Comparison of ENCODE assay signal across 9 mouse cellular contexts in genomic region chr16:5898330-5898729, GRCm38 (mm10). TPM values are rescaled to one million over a fixed set of nuclear protein-coding genes. Genes with fewer than 3 reads are reported as not detected.
DNase-seq lines count a peak whose midpoint lies in the region; ATAC-seq and TF ChIP-seq lines count a peak whose summit lies in the region.
"Had no signal": no experiment of that assay in that cellular context is flagged by ENCODE, and none has a peak within 500 bp of the region (broad histone marks: within the 10 kb centered on the region; RNA-seq: fewer than 3 reads in every experiment).

No protein-coding gene starts in this region.

- no peaks in the 10 kb centered on the region for H3K9me3 ChIP-seq in forebrain, postnatal 0 days (ENCODE audit: low read length)
- H3K9me3 ChIP-seq in forebrain, embryonic 10.5 days = no peaks in the 10 kb centered on the region
- H3K9me3 ChIP-seq: embryonic facial prominence, embryonic 15.5 days; stomach, embryonic 15.5 days had no signal

- no peaks in the 10 kb centered on the region for H3K4me1 ChIP-seq in forebrain, postnatal 0 days (ENCODE audit: insufficient read depth)
- no peaks in the 10 kb centered on the region for H3K4me1 ChIP-seq in forebrain, embryonic 10.5 days
- H3K4me1 ChIP-seq: embryonic facial prominence, embryonic 15.5 days; stomach, embryonic 15.5 days had no signal

- no peak overlapping the region for H3K9ac ChIP-seq in forebrain, postnatal 0 days
- H3K9ac ChIP-seq: embryonic facial prominence, embryonic 15.5 days; stomach, embryonic 15.5 days had no signal

- intact Hi-C loops in left cerebral cortex, postnatal 4 days (cut with DNase I) = loop anchor here (10.0 kb wide), 1 partner anchor 116 kb away; no protein-coding TSS in a partner anchor
- intact Hi-C loops in left cerebral cortex, postnatal 36 days (cut with DNase I) = loop anchor here (5.0 kb wide), 1 partner anchor 119 kb away; no protein-coding TSS in a partner anchor

- H3K27ac ChIP-seq in forebrain, postnatal 0 days (ENCODE audit: low read depth, low read length) = no peak overlapping the region
- H3K27ac ChIP-seq in forebrain, embryonic 10.5 days = no peak overlapping the region
- H3K27ac ChIP-seq: embryonic facial prominence, embryonic 15.5 days; stomach, embryonic 15.5 days had no signal

- TF ChIP-seq CTCF in forebrain, postnatal 0 days (IDR thresholded peaks at IDR 0.05; ENCODE audit: low read depth) = peak; percentile 56

- DNase-seq in forebrain, postnatal 0 days = no peak
- no peak for DNase-seq in forebrain, embryonic 10.5 days (ENCODE audit: extremely low spot score, low spot score)
- DNase-seq in left cerebral cortex, postnatal 4 days = peak; percentile 36
- no peak for DNase-seq in left cerebral cortex, postnatal 36 days (ENCODE audit: low spot score in 2 of 2)
- peak; percentile 24 for DNase-seq in Muller cell, postnatal 12 days (ENCODE audit: inconsistent ontology term)
- DNase-seq in forelimb bud, embryonic 11.5 days (ENCODE audit: low read depth, low spot score) = peak; percentile 35
- DNase-seq in urinary bladder, adult 2 months (ENCODE audit: low spot score) = no peak

- WGBS in forebrain, postnatal 0 days = 48% methylated on average over 2 of the region's 2 CpGs
- 49% methylated on average over 2 of the region's 2 CpGs for WGBS in forebrain, embryonic 10.5 days

- no peak overlapping the region for H3K4me3 ChIP-seq in forebrain, postnatal 0 days (ENCODE audit: low read depth, low read length)
- H3K4me3 ChIP-seq in forebrain, embryonic 10.5 days = no peak overlapping the region
- H3K4me3 ChIP-seq: embryonic facial prominence, embryonic 15.5 days; stomach, embryonic 15.5 days had no signal

- H3K27me3 ChIP-seq in forebrain, postnatal 0 days (ENCODE audit: insufficient read depth, low read length) = no peaks in the 10 kb centered on the region
- H3K27me3 ChIP-seq in forebrain, embryonic 10.5 days (ENCODE audit: poor library complexity, severe bottlenecking) = no peaks in the 10 kb centered on the region
- H3K27me3 ChIP-seq: embryonic facial prominence, embryonic 15.5 days; stomach, embryonic 15.5 days had no signal

- H3K4me2 ChIP-seq in forebrain, postnatal 0 days (ENCODE audit: low read depth) = no peak overlapping the region
- H3K4me2 ChIP-seq: embryonic facial prominence, embryonic 15.5 days; stomach, embryonic 15.5 days had no signal

- no peak for ATAC-seq in forebrain, postnatal 0 days

- H3K36me3 ChIP-seq in forebrain, postnatal 0 days (ENCODE audit: insufficient read depth) = no peaks in the 10 kb centered on the region
- no peaks in the 10 kb centered on the region for H3K36me3 ChIP-seq in forebrain, embryonic 10.5 days (replicated peaks)
- H3K36me3 ChIP-seq: embryonic facial prominence, embryonic 15.5 days; stomach, embryonic 15.5 days had no signal

RNA-seq across cellular contexts. Expression of gene Rbfox1, which starts 13.2 kb away (rescaled TPM):
- 124 and 129 TPM in 2 replicates for total RNA-seq in forebrain, postnatal 0 days (2014; rRNA removed)
- polyA plus RNA-seq in forebrain, postnatal 0 days (2015; fragmentation: Nextera tagmentation; extraction: Ambion mirVana) = 213 and 214 TPM in 2 replicates
- polyA plus RNA-seq in forebrain, embryonic 10.5 days (2016; fragmentation: Nextera tagmentation; extraction: Ambion mirVana) = 0.71 and 0.81 TPM in 2 replicates
- 100 to 1,000 TPM; 244 to 249 TPM for total RNA-seq in left cerebral cortex, postnatal 4 days (2021)
- total RNA-seq in left cerebral cortex, postnatal 36 days (2021) = 100 to 1,000 TPM; 323 to 338 TPM
- polyA plus RNA-seq in urinary bladder, adult 2 months (2012; rRNA removed) = 0.14 and 0.25 TPM in 2 replicates

Comparison
In these comparisons a context has a peak if more than half of its experiments do, and no peak if none do; other contexts are left out.
1. DNase-seq: peak in left cerebral cortex, postnatal 4 days (single experiment), Muller cell, postnatal 12 days (single experiment) and forelimb bud, embryonic 11.5 days (single experiment); none in forebrain, postnatal 0 days (single experiment), forebrain, embryonic 10.5 days (single experiment), left cerebral cortex, postnatal 36 days (0 of 2) and urinary bladder, adult 2 months (single experiment).